Mouse (Mus musculus) fat pad, adult 2 months (tissue): Measurements from ENCODE around the gene Vps53.

Experiments used
- DNase-seq: peaks from one replicate; pipeline ENCODE4 v3.0.0-alpha.2; 2011; ENCODE audit warnings: low read depth, low spot score; ENCODE audit errors: extremely low read depth

Gene Vps53

DNA sequence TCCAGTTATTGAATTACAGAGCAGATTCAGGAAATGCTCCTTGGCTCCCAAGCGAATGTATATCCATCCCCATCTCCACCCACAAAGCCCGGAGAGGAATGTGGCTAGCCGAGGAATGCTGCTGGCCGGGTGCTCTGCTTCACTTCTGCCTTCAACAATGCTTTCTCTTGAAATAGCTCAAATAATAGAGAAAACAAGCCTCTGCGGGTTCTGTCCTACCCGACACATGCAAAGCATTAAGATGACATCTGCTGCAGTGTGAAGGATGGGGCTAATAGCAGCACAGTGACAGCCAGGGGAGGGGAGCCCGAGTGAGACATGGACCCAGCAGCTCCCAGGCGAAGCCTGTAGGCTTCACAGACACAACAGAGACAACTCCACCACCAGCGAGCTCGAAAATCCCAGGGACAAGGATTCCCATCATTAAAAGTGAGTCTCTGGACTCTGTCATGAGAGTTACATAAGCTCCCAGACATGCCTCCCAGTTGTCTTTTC lies 59.0 kb downstream of the Vps53 start:
- DNase-seq = no peak

- DNase-seq = no peak
These were observed 69.0 kb downstream of the Vps53 start for GRCm38 (mm10) chr11:76110416-76110815.

DNA sequence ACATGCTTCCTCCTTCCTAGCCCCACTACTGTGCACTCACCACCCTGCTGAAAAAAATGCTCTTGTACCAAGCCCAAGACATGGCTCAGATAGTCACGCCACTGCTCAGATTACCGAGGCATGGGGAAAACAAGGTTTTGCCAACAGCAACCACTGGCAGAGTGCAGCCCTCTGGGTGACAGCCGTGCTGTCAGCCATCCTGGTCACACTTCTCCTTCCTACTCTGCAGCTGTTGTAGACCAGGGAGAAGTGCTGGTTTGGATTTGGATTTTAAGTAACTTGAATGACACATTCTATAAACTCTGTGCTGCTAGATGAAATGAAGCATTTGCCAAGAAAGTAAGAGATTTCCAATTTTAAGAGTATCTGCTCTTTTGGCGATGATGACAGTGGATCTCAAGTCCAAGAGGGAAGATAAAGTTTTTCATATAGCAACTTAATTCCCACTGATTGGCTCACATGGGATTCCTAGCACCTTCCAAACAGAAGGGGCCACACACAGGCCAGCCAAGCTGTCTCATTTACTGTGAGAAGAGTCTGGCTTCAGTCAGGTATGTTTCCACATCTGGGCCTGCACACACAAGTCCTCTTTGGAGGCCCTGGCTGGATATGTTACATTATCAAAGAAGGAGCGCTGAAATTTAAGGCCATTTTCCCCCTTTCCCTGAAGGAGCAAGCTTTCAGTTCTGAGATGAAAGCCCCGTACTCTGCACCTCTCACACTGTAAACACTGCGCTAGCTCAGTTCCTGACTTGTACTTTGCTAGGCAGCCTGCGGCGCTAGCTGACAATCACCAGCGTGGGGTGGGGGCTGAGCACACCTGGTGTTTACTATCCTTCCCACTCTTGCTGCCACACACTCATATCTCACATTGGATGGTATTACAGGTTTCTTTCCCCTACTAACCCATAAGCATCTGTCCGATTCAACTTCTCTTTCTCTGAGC lies 72.6 kb downstream of the Vps53 start:
- DNase-seq = no peak

DNA sequence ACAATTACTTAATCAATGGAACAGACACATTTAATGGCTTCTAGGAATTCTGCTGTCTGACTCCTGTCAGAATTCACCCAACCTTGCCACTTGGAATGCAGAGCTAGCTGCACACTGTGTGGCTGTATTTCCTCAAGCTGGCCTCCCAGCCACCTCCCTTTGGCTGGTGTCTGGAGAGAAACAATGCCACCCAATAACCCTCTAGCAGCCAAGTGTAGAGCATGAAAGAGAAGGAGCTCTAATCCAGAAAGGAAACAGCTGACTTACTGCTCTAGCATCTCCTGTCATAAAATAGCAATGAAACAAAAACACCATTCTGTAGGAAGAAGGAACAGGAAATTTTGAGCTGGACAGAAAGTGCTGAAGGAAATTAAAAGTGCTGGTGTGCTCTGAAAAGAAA lies 78.3 kb downstream of the Vps53 start:
- no peak for DNase-seq

GRCm38 (mm10) chr11:76099193-76099975 lies 80.1 kb downstream of the Vps53 start:
- peak; percentile 69 for DNase-seq

- DNase-seq = no peak
These were observed 85.8 kb downstream of the Vps53 start for GRCm38 (mm10) chr11:76093610-76094009.

- DNase-seq = no peak
These were observed 89.7 kb downstream of the Vps53 start for GRCm38 (mm10) chr11:76089776-76090175.

DNA sequence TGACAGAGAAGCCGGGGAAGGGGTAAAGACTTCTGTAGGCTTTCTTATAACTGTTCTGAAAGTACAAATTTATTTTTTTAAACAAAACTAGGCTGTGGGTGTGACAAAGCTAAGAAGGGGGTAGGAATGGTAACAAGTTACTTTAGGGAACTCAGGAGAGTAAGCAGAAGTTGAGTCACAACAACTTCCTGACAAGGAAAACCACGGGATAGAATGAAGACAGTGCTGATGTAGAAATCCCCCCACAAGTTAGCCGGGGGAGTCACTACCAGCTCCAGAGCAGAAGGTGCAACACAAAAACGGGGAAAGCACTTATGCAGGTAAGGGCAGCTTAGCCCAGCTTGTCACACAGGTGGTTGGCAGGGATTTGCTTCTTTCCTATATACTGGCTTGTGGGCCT lies 90.9 kb downstream of the Vps53 start:
- no peak for DNase-seq

DNA sequence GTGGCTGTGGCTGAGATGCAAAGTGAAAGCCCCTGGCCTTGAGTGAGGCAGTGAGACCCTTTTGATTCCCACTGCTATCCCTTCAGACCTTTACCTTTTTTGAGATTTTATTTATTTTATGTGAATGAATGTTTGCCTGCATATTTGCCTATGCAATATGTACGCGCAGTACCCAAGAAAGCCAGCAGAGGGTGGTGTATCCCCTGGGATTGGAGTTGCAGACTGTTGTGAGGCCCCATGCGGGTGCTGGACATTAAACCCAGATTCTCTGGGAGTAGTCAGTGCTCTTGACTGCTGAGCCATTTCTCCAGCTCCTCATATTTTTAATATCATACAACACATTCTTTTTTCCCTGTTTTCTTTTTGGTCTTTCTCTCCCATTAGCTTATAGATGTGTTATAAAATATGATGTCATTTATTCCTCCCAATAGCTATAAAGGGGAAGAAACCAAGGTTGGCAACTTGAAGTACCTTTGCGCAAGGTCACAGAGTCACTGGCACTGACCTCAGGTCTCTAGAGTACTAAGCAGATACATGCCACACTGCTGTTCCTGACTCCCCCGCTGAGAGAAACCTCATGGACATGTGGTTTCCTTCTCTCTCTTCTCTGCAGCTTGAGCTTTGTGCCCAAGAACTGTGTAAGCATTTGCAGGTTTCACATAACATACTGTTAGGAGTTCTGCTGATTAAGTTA lies 93.4 kb downstream of the Vps53 start:
- no peak for DNase-seq

DNA sequence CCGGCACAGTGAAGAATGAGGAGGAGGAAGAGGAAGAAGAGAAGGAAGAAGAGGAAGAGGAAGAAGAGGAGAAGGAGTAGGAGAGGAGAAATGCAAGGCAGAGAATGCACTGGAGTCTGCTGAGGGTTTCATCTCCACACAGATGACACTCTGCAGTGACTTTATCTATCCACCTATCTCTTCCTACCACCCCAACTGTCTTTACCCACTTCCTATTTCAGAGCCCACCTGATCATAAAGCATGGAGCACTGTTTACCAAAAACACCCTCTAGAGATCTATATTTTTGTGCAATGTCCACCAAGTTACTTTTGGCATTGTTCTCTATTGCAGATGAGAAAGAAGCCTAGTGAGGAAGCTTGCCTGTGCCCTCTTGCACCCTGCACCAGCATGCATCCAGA lies 94.5 kb downstream of the Vps53 start:
- no peak for DNase-seq

DNA sequence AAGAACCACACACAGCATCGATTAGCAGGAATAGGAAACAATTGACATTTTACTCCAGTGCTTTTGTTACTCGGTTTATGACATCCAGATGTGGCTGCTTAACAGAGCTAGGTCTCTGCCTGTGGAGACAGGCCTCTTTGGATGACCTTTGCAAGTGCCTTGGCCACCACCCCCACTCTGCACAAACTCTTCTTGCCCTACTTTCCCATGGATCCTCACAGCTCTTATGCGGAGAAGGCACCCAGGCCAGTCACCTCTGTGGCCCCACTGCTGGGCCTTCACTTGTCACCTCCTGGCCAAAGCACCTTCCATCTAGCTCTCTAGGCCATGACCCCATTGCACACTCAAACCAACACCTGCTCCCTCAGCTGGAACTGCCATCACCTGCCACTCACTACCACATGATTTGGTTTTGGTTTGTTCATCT lies 95.5 kb downstream of the Vps53 start:
- no peak for DNase-seq

DNA sequence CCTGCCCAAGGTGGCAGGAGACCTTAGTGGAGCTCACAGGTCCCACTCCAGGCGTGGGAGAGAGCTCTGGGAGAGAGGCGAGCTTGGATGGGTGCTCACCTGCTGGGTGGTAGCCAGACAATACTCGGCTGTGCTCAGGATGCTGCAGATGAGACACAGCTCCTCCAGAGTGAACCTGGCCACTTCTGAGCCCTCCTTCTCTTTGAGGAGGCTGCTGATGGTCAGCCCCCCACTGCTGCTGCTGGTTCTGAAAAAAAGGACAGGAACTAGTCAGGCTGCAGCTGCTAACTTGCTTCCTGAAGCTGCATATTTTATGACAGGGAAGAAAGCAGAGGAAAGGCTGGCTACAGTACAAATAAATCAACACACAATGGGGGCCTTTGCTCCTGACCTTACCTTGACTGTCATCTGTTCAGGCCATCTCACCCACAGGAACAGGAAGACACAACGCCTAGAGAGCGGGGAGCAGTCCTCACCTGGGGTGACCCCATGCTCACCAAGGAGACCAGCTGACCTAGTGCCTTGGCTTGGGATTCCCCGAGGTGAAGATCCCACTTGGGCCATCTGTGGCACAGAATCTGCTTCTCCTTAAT lies 98.3 kb downstream of the Vps53 start:
- no peak for DNase-seq

- no peak for DNase-seq
These were observed 99.2 kb downstream of the Vps53 start for GRCm38 (mm10) chr11:76080293-76080692.

DNA sequence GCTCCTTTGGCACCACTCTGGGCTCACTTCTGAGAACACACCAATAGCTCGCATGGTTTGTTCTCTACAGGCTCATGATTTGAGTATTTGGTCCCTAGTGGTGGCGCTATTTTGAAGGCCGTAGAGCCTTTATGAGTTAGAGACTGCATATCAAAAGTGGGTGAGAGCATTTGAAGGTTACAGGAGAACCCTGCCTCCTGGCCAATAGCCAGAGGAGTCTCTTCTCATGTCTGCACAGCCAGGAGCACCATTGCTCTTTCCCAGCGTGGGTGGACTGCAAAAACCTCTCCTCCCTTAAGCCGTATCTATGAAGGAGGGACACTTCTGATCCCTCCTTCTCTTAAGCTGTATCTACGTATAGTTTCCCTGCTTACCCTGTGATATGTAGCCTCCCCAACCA lies 102.1 kb downstream of the Vps53 start:
- no peak for DNase-seq

DNA sequence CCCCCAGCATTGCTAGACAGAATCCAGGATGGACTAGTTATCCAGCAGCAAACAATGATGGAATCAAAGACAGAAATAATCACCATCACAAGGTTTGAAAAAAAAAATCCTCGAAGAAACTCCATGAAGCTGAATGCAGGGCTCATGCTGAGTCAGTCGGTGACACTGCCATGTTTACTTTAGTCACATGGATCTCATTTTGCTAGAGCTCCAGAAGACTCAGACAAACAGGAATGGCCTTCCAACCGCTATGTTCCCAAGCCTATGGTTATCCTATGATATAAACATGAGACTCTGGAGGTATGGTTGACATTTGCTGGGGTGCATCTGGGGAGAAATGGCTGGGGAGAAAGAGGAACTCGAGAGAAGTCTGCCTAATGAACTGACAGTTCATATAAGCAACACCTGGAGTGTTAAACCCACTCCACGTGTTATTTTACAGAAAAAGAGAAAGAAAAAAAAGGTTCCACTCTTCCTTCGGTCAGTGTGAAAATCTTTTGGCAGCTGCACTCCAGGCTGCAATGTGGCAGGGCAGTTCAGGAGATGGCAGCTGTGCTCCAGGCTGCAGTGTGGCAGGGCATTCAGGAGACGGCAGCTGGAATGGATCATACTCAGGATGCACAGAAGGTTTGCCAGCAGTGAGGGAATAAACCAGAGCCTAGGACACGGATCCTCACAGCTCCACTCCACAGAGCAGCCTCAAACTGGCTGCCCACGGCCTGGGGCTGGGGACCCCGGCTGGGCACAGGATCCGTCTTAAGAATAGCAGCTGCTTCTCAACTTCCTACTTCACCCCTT lies 105.0 kb downstream of the Vps53 start:
- DNase-seq = no peak

DNA sequence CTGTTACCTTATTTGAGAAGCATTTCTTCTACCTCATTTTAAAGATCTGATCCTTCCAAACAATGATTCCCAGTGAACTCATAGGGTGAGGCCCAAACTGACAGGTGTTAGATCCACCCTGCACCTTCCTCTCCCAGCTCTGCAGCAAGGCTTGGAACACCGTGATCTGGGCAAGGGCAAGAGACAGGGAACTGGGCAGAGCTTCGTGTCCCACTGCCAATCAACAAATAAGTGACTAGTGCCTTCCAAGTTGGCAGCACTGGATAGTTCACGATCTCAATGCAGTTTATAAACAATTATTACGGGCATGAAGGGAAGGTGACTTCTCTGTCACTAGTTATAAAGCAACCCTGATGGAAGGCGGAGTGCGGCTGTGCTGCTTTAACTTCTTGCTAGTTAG lies 109.6 kb downstream of the Vps53 start:
- no peak for DNase-seq

DNA sequence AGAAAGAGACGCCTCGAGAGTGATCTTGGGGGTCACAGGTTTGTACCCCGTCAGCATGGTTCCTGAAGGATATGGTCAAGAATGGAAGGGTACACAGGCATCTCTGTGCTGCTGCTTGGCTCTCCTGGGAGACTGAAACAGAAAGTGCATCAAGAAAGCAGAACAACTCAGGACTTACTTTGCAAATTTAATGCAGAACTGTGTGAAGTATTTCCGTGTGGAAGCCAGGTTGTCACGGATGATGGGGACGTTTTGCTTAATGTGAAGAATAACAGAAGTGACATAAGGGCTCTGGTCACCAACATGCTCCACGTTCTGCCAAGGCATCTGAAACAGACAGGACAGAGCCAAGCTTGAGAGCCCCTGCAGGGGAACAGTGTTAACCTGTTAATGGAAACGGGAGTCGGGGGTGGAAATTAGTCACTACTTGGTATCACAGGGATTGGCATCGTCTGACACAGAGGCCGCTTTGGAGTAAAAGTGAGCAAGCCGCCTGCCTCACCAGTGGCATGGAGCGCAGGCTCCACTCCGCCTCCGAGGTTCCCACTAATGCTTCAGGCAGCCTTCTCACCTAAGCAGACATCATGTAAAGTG lies 112.8 kb downstream of the Vps53 start:
- DNase-seq = no peak

DNA sequence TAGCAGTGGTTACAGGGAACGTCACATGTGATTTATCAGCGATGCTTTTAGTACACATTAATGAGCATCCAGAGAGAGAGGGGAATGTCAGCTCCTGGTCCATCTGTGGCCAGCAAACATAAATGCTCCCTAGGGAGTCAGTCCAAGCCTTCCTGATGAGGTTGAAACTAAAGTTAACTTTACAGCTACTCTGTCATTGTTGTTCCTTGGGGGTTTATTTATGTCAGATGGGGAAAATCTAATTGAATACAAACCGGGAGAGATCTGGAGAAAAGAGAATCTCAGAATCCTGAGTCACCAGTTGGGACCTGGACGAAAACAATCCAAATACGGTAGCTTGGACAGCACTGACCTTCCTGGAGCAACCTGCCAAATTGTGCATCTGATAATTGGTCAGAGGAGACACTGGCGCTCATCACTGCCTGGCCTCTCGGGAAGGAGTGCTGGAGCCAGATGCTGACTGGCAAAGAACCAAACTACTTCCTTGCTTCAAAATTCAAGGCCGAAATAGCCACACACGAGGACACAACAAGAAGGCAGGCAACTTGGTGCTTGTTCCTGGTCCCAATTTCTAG lies 113.8 kb downstream of the Vps53 start:
- no peak for DNase-seq

DNA sequence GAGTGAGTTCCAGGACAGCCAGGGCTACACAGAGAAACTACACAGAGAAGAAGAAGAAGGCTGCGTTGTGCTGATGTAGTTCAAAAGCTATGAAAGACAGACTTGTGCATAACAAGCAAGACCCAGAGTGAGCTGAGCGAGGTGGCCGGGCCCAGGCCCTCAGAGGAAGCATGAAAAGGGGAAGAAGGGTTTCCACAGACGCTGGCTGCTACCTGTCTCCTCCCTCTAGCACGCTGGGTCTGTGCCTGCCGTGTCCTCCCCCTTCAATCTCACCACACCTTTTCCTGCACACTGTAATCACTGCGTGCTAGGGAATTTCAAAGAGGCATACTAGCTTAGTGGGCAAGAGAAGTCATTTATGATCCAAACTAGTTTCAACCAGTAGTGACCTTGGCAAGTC lies 115.0 kb downstream of the Vps53 start:
- no peak for DNase-seq
